Mouse (Mus musculus) heart, postnatal 10 days (tissue): Measurements from ENCODE around the gene Hspa1b. TPM values are rescaled to one million over a fixed set of nuclear protein-coding genes. Genes with fewer than 3 reads are reported as not detected.

Experiments used
- total RNA-seq, 2 experiments: library from RNA; stranded (reverse); gene quantifications; 2 replicates each; pipeline ENCODE4 v1.2.3; 2021

The Hspa1b gene
- total RNA-seq, 2 experiments from 2014 or later, result 3.9 to 4.5 TPM

Other genes starting within 250 kb of the Hspa1b start
- 10 to 100 TPM; 15.8 to 19.5 TPM for gene C4b, start 215.4 kb downstream of the Hspa1b start, total RNA-seq
- not detected for gene Cyp21a1, start 154.7 kb downstream of the Hspa1b start, total RNA-seq
- gene Stk19, start 122.3 kb downstream of the Hspa1b start, total RNA-seq, result 10 to 100 TPM; 12.5 to 13.5 TPM
- gene Dxo, start 122.2 kb downstream of the Hspa1b start, total RNA-seq, result 10 to 100 TPM; 16.9 to 20.5 TPM
- 10 to 100 TPM; 27.6 to 29.3 TPM for gene Skiv2l, start 109.0 kb downstream of the Hspa1b start, total RNA-seq
- 10 to 100 TPM; 21.0 to 21.3 TPM for gene Nelfe, start 108.8 kb downstream of the Hspa1b start, total RNA-seq
- 1 to 10 TPM; 3.5 to 7.0 TPM for gene Cfb, start 96.7 kb downstream of the Hspa1b start, total RNA-seq
- gene Zbtb12, start 79.8 kb downstream of the Hspa1b start, total RNA-seq, result 1 to 10 TPM; 5.5 to 9.3 TPM
- gene Gm20547, start 77.2 kb downstream of the Hspa1b start, total RNA-seq, result not detected
- 1 to 10 TPM; 3.1 to 5.6 TPM for gene C2, start 61.0 kb downstream of the Hspa1b start, total RNA-seq
- 10 to 100 TPM; 52.4 to 58.2 TPM for gene Ehmt2, start 60.8 kb downstream of the Hspa1b start, total RNA-seq
- gene Slc44a4, start 44.8 kb downstream of the Hspa1b start, total RNA-seq, result not detected
- 10 to 100 TPM; 12.2 to 12.6 TPM for gene Neu1, start 28.0 kb downstream of the Hspa1b start, total RNA-seq
- gene Gm20481, start 10.7 kb upstream of the Hspa1b start, total RNA-seq, result not detected
- gene Hspa1a, start 12.9 kb upstream of the Hspa1b start, total RNA-seq, result 1 to 10 TPM; 2.6 TPM
- gene Hspa1l, start 13.5 kb upstream of the Hspa1b start, total RNA-seq, result 1 to 10 TPM; 4.0 to 4.1 TPM
- 10 to 100 TPM; 28.8 to 31.7 TPM for gene Lsm2, start 22.6 kb upstream of the Hspa1b start, total RNA-seq
- gene Vars, start 41.7 kb upstream of the Hspa1b start, total RNA-seq, result 10 to 100 TPM; 34.5 to 35.6 TPM
- gene Vwa7, start 57.3 kb upstream of the Hspa1b start, total RNA-seq, result 1 to 10 TPM; 3.3 to 3.8 TPM
- gene Sapcd1, start 68.8 kb upstream of the Hspa1b start, total RNA-seq, result under 1 TPM in 1 of 2 experiments, not detected in 1; 0.38 TPM
- gene Msh5, start 87.5 kb upstream of the Hspa1b start, total RNA-seq, result 1 to 10 TPM; 2.0 TPM
- 100 to 1,000 TPM; 115 to 118 TPM for gene Clic1, start 90.7 kb upstream of the Hspa1b start, total RNA-seq
- 10 to 100 TPM; 84.5 to 86.1 TPM for gene Ddah2, start 99.8 kb upstream of the Hspa1b start, total RNA-seq
- gene Ly6g6c, start 106.2 kb upstream of the Hspa1b start, total RNA-seq, result not detected
- under 1 TPM; 0.55 to 0.77 TPM for gene Mpig6b, start 106.9 kb upstream of the Hspa1b start, total RNA-seq
- gene Ly6g6e, start 117.7 kb upstream of the Hspa1b start, total RNA-seq, result under 1 TPM; 0.24 to 0.37 TPM
- 1 to 10 TPM; 1.1 to 1.2 TPM for gene Ly6g6d, start 118.8 kb upstream of the Hspa1b start, total RNA-seq
- gene Ly6g6f, start 126.4 kb upstream of the Hspa1b start, total RNA-seq, result not detected
- 10 to 100 TPM; 51.0 to 55.7 TPM for gene Abhd16a, start 130.0 kb upstream of the Hspa1b start, total RNA-seq
- not detected for gene Ly6g5c, start 149.0 kb upstream of the Hspa1b start, total RNA-seq
- gene Ly6g5b, start 156.2 kb upstream of the Hspa1b start, total RNA-seq, result under 1 TPM in 1 of 2 experiments, not detected in 1; 0.67 TPM
- gene Gpank1, start 162.2 kb upstream of the Hspa1b start, total RNA-seq, result 1 to 10 TPM; 6.6 to 8.3 TPM
- gene Csnk2b, start 162.8 kb upstream of the Hspa1b start, total RNA-seq, result 100 to 1,000 TPM; 183 to 187 TPM
- gene D17H6S53E, start 167.1 kb upstream of the Hspa1b start, total RNA-seq, result 10 to 100 TPM; 28.5 to 32.4 TPM
- not detected for gene Apom, start 172.8 kb upstream of the Hspa1b start, total RNA-seq
- gene Bag6, start 175.9 kb upstream of the Hspa1b start, total RNA-seq, result 100 to 1,000 TPM; 285 to 291 TPM
- 100 to 1,000 TPM; 195 to 211 TPM for gene Prrc2a, start 205.7 kb upstream of the Hspa1b start, total RNA-seq
- gene Aif1, start 216.8 kb upstream of the Hspa1b start, total RNA-seq, result 1 to 10 TPM; 2.9 to 4.6 TPM
- gene Lst1, start 229.2 kb upstream of the Hspa1b start, total RNA-seq, result 1 to 10 TPM; 2.8 to 4.5 TPM
- 1 to 10 TPM in 1 of 2 experiments, under 1 TPM in 1; 0.94 to 1.2 TPM for gene Ltb, start 235.2 kb upstream of the Hspa1b start, total RNA-seq
- gene Tnf, start 242.8 kb upstream of the Hspa1b start, total RNA-seq, result under 1 TPM; 0.72 to 0.87 TPM
- under 1 TPM in 1 of 2 experiments, not detected in 1; 0.17 TPM for gene Lta, start 246.1 kb upstream of the Hspa1b start, total RNA-seq